Mouse (Mus musculus) large intestine, adult 2 months (tissue): ENCODE data around the gene Acoxl. TPM values are rescaled to one million over a fixed set of nuclear protein-coding genes. Genes with fewer than 3 reads are reported as not detected.
A peak's percentile ranks its signal among the peaks of the same experiment; 100 is the strongest.

ENCODE experiments used
- DNase-seq: peaks from one replicate; pipeline ENCODE4 v3.0.0-alpha.2; 2012; ENCODE audit warnings: low read depth, low spot score
- WGBS: fragments of 180-500 bp; shearing (Covaris S2); methylation state at CpG from one replicate; pipeline ENCODE4 v1.1.7; 2018; 5-methylcytosine and 5-hydroxymethylcytosine counted together
- polyA plus RNA-seq: library from polyadenylated mRNA; depleted of rRNA; stranded (reverse); fragments of >200 nt; gene quantifications from 2 replicates; pipeline ENCODE4 v1.2.3, GENCODE M21; 2012

Acoxl gene
- polyA plus RNA-seq, 1 experiment = 0.17 TPM

- peak; percentile 82 for DNase-seq
- WGBS = 15% methylated on average over 8 of the region's 8 CpGs
Observed at GRCm38 (mm10) chr2:127890526-127890925, 51.9 kb downstream of the Acoxl start.

- DNase-seq = no peak
- 63% methylated on average over 3 of the region's 3 CpGs for WGBS
Observed at GRCm38 (mm10) chr2:127891056-127891455, 52.4 kb downstream of the Acoxl start.

DNA sequence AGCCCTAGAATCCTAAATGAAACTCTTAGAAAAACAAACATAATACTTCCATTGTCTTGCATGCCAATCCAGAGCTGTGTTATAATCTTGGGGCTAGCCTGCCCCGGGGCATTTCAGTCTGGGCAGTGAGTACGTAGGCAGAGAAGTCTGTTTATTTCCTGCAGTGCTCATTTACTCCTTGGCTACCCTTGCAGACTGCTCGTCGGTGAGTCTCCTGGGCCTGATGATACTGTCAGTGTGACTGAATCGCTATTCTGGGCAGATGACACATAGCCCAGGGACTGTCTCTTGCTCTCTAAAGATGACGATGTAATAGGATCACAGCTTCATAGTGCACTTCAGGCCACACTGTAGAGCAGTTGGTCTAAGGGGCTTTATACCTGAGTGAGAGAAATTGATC, 56.2 kb downstream of the Acoxl start:
- 59% methylated on average over 6 of the region's 6 CpGs for WGBS
- no peak for DNase-seq

- DNase-seq = peak; percentile 50
- WGBS = 29% methylated on average over 5 of the region's 5 CpGs
Observed at GRCm38 (mm10) chr2:127897718-127898117, 59.0 kb downstream of the Acoxl start.

DNA sequence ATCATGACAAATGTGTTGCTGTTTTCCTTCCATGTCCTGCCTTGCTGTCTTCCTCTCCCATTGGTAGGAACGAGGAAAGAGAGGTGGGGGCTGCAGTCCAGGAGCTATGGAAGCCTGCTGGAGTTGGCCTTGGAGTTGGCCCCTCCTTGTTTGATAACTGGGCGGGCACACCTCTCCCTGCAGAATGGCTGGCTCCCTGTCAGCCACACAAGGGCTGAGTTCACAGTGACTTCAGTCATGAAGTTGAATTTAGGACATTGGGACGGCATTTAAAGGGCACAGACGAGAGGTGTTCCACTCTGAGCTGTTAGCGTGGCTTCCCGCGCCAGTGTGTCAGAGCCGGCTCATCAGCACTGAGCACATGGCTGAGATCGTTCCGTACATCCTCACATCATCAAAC, 66.2 kb downstream of the Acoxl start:
- 37% methylated on average over 10 of the region's 10 CpGs for WGBS
- no peak for DNase-seq

DNA sequence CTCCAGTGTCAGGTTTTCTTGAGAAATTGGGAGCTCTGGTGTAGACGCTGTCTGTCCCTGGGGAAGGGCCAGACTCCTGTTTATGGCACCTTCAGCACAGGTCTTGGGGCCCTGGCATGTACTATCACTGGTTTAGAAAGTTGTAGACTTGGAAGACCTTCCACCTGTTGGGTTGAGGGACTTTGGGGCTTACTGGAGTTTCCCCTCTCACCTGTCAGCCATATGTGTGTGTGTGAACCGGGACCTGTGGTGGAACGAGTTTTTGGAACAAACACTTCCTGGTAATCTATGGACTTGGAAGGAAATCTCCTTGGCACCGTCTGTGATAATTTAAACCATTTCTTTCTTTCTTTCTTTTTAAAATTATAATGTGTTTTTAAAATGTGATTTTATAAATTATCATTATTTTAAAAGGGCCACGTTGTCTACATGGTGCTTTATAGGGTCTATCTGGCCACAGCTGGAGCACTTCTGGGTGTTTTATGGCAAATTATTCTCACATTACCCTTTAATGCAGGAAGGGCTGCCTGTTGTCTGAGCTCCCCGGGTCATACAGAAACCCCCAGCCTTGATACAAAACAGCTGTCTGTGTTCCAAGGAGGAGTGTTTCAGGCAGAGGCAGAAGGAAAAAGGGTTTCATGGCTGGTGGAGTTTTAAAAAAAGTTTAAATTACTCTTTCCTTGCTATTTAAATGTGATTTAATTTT, 68.5 kb downstream of the Acoxl start:
- DNase-seq = no peak
- 38% methylated on average over 6 of the region's 6 CpGs for WGBS

DNA sequence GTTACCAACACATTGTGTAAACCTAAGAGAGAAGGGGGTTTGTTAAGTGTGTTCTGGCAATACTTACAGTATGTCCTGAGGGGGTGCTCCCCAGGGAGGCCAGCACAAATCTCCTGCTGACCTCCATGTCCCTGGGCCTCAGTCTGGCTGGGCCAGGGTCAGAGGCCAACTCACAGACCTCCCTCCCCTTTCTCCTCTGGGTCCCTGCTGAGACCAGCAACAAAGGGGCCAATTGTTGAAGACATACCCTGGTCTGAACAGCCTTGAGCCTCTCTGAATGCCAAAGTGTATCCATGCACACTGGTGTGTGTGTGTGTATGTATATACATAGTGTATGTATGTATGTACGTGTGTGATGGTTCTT, 69.0 kb downstream of the Acoxl start:
- DNase-seq = no peak
- WGBS = 79% methylated on average over 1 of the region's 1 CpGs

- no peak for DNase-seq
Observed at GRCm38 (mm10) chr2:127908881-127909280, 70.2 kb downstream of the Acoxl start.

GRCm38 (mm10) chr2:127909790-127910189, 71.1 kb downstream of the Acoxl start:
- no peak for DNase-seq
- 91% methylated on average over 4 of the region's 4 CpGs for WGBS

More at GRCm38 (mm10) chr2:127908881-127909280, 70.2 kb downstream of the Acoxl start:
- WGBS = 74% methylated on average over 7 of the region's 7 CpGs

- 86% methylated on average over 3 of the region's 3 CpGs for WGBS
- DNase-seq = no peak
Observed at GRCm38 (mm10) chr2:127911579-127911978, 72.9 kb downstream of the Acoxl start.

GRCm38 (mm10) chr2:127914047-127914446, 75.4 kb downstream of the Acoxl start:
- DNase-seq = no peak

GRCm38 (mm10) chr2:127916804-127917410, 78.2 kb downstream of the Acoxl start:
- DNase-seq = no peak
- 68% methylated on average over 7 of the region's 7 CpGs for WGBS

More at GRCm38 (mm10) chr2:127914047-127914446, 75.4 kb downstream of the Acoxl start:
- WGBS = 81% methylated on average over 5 of the region's 5 CpGs

GRCm38 (mm10) chr2:127919740-127920139, 81.1 kb downstream of the Acoxl start:
- no peak for DNase-seq
- WGBS = 78% methylated on average over 1 of the region's 1 CpGs

DNA sequence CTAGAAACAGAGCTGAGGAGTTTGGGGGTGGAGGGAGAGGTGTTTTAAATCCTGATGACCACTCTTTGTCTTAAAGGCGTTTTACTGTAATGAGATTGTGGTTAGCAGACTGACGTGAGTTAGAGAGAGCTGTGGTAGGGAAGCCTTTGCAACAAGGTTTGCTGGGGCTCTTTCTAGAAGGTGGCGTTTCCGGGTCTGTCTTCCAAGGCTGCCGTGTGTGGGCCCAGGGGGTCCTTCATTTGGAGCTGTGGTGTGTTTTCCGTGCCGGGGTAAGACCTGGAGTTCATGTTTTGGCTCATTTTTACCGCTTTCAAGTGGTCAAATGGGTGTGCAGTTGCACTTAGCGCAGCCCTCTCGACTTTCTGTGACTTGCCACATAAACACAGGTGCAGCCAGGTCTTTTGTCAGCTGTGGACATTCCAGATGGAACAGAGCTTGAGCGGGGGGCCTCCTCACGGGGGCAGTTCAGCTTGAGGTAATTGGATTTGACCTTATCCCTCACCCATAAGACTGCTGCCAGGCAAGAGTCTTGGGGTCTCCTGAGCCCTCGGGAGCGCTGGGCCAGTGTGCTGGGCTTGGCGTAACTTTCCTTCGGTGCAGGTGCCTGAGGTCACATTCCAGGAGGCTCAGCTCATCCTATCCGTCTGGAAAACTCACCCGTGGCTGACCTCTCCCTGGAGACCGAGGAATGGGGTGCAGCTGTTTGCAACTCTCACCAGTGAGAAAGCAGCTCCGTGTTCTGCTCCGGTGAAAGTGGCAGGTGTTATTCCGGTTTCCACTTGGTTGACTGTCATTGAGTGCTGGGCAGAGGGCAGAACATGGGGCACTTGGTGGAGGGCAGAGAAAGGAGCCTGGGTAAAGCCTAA, 83.6 kb downstream of the Acoxl start:
- DNase-seq = no peak
- WGBS = 39% methylated on average over 22 of the region's 22 CpGs

- WGBS = 66% methylated on average over 5 of the region's 5 CpGs
- no peak for DNase-seq
Observed at GRCm38 (mm10) chr2:127923077-127923680, 84.5 kb downstream of the Acoxl start.

- no peak for DNase-seq
- 82% methylated on average over 9 of the region's 9 CpGs for WGBS
Observed at GRCm38 (mm10) chr2:127926679-127927324, 88.1 kb downstream of the Acoxl start.

- 39% methylated on average over 15 of the region's 15 CpGs for WGBS
- DNase-seq = no peak
Observed at GRCm38 (mm10) chr2:127927452-127928273, 89.0 kb downstream of the Acoxl start.

DNA sequence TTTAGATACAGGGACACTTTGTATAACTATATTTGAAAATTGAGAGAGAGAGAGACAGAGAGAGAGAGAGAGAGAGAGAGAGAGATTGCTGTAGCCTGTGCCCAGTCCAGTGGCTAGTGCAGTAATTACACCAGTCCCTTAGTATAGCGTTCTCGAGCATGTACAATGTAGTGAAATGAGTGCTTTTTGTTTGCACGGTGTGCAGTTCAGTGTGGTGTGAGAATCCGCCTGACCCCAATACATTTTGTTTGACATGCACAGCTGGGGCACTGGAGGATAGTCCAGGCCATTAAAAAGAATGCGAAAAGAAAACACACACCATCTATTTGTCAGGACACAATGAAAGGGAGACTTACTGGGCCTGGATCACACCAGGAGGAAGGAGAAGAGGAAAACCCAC, 89.6 kb downstream of the Acoxl start:
- WGBS = 50% methylated on average over 5 of the region's 5 CpGs
- no peak for DNase-seq

GRCm38 (mm10) chr2:127928871-127929270, 90.2 kb downstream of the Acoxl start:
- WGBS = 70% methylated on average over 4 of the region's 4 CpGs
- no peak for DNase-seq
